Mouse (Mus musculus) neutrophil, adult 83 days (primary cell): ENCODE results near the gene Tomm34. TPM values are rescaled to one million over a fixed set of nuclear protein-coding genes. Genes with fewer than 3 reads are reported as not detected.

ENCODE experiments used
- total RNA-seq, 2 experiments: library from RNA; stranded (reverse); gene quantifications; one replicate each; pipeline ENCODE4 v1.2.4; 2023

Gene Tomm34
- total RNA-seq = 10 to 100 TPM; 40.4 to 47.2 TPM

DNA sequence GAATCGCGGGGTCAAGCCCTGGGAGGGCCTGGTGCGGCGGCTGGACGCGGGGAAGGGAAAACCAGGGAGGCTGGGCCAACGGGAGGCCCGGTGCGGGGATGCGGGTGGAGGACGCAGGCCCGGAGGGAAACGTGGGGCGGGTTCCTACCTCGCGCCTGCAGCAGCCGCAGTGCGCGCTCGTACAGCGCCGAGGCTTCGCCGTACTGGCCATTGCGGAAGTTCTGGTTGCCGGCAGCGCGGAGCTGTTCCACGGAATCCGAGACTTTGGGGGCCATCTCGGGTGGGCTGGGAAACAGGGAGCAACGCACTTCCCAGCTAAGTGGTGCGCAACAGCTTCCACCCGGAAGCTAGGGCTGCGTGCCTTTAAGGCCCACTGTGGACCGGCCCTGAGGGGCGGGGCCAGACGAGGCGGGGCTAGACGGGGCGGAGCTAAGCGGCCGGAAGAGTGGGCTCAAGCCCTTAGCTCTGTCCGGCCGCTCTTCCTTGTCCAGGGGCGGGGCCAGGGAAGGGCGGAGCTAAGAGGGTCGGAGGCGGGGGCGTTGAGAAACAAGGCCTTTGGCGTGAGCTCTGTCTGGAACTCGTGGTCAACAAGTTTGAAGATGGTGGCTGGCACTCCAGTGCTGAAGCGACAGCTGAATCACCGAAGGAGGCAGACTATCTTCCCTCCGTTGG lies at the start of gene Tomm34:
Tomm34 (minus strand) TSS at position 405 of the 672 bp plus-strand sequence.

DNA sequence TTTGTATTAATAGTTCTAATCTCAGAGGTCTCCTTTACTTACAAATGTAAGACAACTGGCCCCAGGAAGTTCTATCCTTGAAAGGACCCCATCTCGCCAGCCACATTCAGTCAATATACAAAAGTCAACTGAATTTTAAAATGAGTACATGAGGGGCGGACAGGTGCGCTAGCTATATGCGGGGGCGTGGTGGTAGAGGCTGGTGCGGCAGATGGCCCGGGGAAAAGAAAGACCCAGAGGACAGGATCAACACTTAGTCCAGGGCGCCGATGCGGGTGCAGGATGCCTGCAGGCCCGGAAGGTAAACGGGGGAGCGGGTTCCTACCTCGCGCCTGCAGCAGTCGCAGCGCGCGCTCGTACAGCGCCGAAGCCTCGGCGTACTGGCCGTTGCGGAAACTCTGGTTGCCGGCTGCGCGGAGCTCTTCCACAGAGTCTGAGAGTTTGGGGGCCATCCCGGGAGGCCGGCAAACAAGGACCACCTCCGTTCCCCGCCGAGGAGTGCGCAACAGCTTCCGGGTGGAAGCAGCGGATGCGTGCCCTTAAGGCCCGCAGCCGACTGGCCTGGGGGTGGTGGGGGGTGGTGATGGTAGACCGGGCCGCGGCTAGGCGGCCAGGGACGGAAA lies 716 bp downstream of the Tomm34 start, which contains the start of gene Stk4:
Stk4 (plus strand) TSS at position 181 of the 623 bp plus-strand sequence.

DNA sequence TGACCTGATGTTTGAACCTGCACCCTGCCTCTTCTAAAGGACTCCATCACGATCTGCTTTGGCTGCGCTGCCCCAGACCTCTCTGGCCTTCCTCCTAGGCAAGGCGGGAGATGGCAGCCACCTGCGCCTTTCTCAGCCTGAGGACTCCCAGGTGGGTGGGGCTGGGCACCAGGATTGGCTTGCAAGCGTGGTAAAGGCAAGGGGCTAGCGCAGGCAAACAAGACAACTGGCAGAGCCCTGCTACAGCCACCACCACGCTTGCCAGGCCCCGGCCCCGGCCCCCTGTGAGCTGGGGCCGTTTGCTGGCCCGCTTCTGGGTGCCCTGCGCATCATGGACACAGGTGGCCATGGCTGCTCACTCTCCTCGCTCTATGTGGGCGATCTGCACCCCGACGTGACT lies 45.8 kb downstream of the Tomm34 start, which contains the start of gene Pabpc1l:
Pabpc1l (plus strand) TSS at position 301 of the 400 bp plus-strand sequence.

Other genes with a start within 250 kb of the Tomm34 start
- gene Kcnk15, start 217.5 kb downstream of the Tomm34 start, total RNA-seq = not detected
- gene Rims4, start 152.5 kb downstream of the Tomm34 start, total RNA-seq = under 1 TPM; 0.22 to 0.26 TPM
- gene Ywhab, start 76.2 kb downstream of the Tomm34 start, total RNA-seq = 100 to 1,000 TPM; 147 to 148 TPM
- gene Pabpc1l, start 45.7 kb downstream of the Tomm34 start, total RNA-seq = 10 to 100 TPM; 12.4 to 15.4 TPM
- gene Stk4, start 847 bp downstream of the Tomm34 start, total RNA-seq = 100 to 1,000 TPM; 149 to 157 TPM
- gene Kcns1, start 99.9 kb upstream of the Tomm34 start, total RNA-seq = not detected
- not detected for gene Wfdc5, start 111.6 kb upstream of the Tomm34 start, total RNA-seq
- not detected for gene Wfdc12, start 119.4 kb upstream of the Tomm34 start, total RNA-seq
- gene Wfdc15a, start 129.0 kb upstream of the Tomm34 start, total RNA-seq = not detected
- gene Wfdc15b, start 150.5 kb upstream of the Tomm34 start, total RNA-seq = not detected
- gene Svs2, start 167.3 kb upstream of the Tomm34 start, total RNA-seq = not detected
- gene Svs3b, start 185.5 kb upstream of the Tomm34 start, total RNA-seq = not detected
- not detected for gene Svs4, start 207.3 kb upstream of the Tomm34 start, total RNA-seq
- gene Svs3a, start 218.1 kb upstream of the Tomm34 start, total RNA-seq = not detected
- not detected for gene Svs6, start 245.6 kb upstream of the Tomm34 start, total RNA-seq